Mouse (Mus musculus): ENCODE data around the gene Amz1. TPM values are rescaled to one million over a fixed set of nuclear protein-coding genes. Genes with fewer than 3 reads are reported as not detected.

Amz1 gene
- total RNA-seq, 2 experiments from 2014 or later = 0.17 TPM; not detected in 1

DNA sequence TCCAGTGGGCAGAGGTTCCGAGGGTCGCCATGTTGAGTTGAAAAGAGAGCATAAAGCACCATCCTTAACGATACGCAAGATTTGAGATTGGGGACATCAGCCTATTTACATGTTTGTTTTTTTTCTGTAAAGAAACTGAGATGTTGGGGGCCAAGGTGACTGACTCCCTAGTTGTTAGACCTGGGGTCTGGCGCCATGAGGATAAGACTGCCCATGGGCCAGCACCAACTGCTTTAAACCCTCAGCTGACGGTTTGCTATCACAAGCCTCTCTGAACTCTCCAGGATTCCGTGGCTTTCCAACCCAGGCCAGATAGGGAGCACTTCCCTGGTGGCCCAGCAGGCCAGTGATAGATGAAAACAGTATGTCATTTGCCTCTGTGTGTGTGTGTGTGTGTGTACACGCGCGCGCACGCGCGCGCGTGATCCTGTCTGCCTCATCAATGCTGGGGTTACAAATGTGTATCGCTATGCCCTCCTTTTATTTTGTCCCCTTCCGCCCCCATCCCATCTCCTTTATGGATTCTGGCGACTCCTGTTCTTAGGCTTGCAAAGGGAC lies 21.2 kb upstream of the Amz1 start:
- no peak for TF ChIP-seq CTCF (IDR thresholded peaks at IDR 0.05)
- Histone ChIP-seq H3K27ac (peak overlapping the region; percentile 87), H3K4me3 (peak overlapping the region; percentile 83)
- no peak for DNase-seq
- intact Hi-C loops (cut with DNase I) = no loop called here

DNA sequence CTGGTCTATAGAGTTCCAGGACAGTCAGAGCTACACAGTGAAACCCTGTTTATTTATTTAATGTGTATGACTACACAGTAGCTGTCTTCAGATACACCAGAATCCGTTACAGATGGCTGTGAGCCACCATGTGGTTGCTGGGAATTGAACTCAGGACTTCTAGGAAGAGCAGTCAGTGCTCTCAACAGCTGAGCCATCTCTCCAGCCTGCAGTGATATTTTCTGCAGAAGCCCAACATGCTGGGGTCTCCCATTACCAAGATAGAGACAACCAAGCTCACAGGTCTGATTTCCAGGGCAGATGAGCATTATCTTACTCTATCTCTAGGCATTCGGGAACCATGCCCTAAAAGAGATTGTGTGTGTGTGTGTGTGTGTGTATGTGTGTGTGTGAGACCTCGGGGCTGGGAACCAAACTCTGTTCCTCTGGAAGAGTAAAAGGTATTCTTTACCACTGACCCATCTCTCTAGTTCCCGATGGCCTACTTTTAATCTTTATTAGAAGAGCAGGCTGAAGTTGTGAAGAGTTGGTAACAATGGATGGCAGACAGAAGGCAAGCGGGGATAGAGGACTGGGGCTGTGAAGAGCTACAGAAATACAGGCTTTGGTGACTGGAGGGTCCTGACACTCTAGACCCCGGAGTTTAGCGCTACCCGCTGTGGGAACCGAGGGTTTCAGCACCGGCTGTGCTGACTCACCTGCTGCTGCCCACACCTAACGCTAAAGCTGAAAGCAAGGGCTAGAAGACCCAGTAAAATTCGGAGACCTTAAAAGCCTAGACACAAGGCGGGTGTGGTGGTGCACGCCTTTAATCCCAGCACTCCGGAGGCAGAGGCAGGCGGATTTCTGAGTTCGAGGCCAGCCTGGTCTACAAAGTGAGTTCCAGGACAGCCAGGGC lies 20.2 kb upstream of the Amz1 start:
- peak; percentile 38 for DNase-seq
- Histone ChIP-seq H3K4me3 (peak overlapping the region; percentile 93), H3K27ac (peak overlapping the region; percentile 97)
- no peak for TF ChIP-seq CTCF (IDR thresholded peaks at IDR 0.05)
- intact Hi-C loops (cut with DNase I) = no loop called here

- no peak for TF ChIP-seq CTCF (IDR thresholded peaks at IDR 0.05)
- H3K27ac ChIP-seq = peak within 1 kb of the TSS; percentile 97
- peak within 1 kb of the TSS; percentile 93 for H3K4me3 ChIP-seq
- peak; percentile 100 for DNase-seq
- intact Hi-C loops (cut with DNase I) = loop anchor here (5.0 kb wide), 1 partner anchor 123 kb away; no protein-coding TSS in a partner anchor
Observed at GRCm38 (mm10) chr5:140704378-140705251, 19.3 kb upstream of the Amz1 start, which contains the start of gene Brat1. TSS of gene Brat1 (plus strand) at chr5:140705011.

- H3K27ac ChIP-seq = peak overlapping the region; percentile 92
- intact Hi-C loops (cut with DNase I) = loop anchor here (5.0 kb wide), 1 partner anchor 122 kb away; no protein-coding TSS in a partner anchor
- no peak for TF ChIP-seq CTCF (IDR thresholded peaks at IDR 0.05)
- H3K4me3 ChIP-seq = peak overlapping the region; percentile 93
- no peak for DNase-seq
Observed at GRCm38 (mm10) chr5:140705501-140706171, 18.3 kb upstream of the Amz1 start.

DNA sequence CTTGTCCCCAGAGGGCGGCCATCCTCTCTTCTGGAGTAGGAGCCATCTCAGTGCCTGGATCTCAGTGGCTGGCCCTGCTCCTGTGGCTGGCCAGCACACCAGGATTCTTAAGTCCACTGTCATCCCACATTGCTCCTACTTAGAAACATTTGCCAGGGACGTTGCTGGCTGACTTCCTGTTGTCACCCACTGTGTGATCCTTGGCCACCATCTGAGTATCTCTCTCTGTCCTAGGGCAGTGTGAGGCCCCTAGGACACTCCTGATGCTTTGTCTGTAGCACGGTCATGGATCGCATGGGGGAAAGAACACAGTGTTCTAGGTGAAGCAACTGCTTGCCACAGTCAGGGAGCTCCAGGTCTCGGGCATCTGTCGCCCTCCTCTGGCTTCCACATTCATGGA lies 13.6 kb upstream of the Amz1 start:
- H3K4me3 ChIP-seq = no peak overlapping the region
- intact Hi-C loops (cut with DNase I) = no loop called here

DNA sequence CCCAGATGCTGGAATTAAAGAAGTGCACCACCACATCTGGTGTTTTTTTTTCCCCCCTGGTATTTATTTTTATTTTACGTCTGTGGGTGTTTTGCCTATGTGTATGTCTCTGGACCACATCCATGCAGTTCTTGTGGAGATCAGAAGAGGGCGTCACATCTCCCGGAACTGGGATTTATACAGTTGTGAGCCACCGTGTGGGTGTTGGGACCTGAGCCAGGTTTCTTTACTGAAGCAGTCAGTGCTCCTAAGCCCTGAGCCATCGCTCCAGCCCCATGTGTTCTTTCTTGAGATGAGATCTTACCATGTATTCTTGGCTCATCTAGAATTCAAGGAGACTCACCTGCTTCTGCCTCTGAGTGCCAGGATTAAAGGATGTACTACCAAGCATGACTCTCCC lies 12.9 kb upstream of the Amz1 start:
- H3K4me3 ChIP-seq = no peak overlapping the region
- TF ChIP-seq CTCF (IDR thresholded peaks at IDR 0.05) = peak; percentile 4; the same call in 1 of the 2 replicates
- no peak for DNase-seq
- H3K27ac ChIP-seq = no peak overlapping the region
- intact Hi-C loops (cut with DNase I) = no loop called here

More for the DNA sequence above, 13.6 kb upstream of the Amz1 start:
- no peak overlapping the region for H3K27ac ChIP-seq
- TF ChIP-seq CTCF (IDR thresholded peaks at IDR 0.05) = no peak
- DNase-seq = no peak

GRCm38 (mm10) chr5:140720773-140721172 lies 3.2 kb upstream of the Amz1 start:
- no peak overlapping the region for H3K27ac ChIP-seq
- intact Hi-C loops (cut with DNase I) = no loop called here
- no peak for TF ChIP-seq CTCF (IDR thresholded peaks at IDR 0.05)
- no peak for DNase-seq
- no peak overlapping the region for H3K4me3 ChIP-seq

GRCm38 (mm10) chr5:140722121-140722520 lies 1.8 kb upstream of the Amz1 start:
- DNase-seq = no peak
- intact Hi-C loops (cut with DNase I) = no loop called here
- Histone ChIP-seq H3K27ac (no peak overlapping the region), H3K4me3 (no peak overlapping the region)
- TF ChIP-seq CTCF (IDR thresholded peaks at IDR 0.05) = no peak

DNA sequence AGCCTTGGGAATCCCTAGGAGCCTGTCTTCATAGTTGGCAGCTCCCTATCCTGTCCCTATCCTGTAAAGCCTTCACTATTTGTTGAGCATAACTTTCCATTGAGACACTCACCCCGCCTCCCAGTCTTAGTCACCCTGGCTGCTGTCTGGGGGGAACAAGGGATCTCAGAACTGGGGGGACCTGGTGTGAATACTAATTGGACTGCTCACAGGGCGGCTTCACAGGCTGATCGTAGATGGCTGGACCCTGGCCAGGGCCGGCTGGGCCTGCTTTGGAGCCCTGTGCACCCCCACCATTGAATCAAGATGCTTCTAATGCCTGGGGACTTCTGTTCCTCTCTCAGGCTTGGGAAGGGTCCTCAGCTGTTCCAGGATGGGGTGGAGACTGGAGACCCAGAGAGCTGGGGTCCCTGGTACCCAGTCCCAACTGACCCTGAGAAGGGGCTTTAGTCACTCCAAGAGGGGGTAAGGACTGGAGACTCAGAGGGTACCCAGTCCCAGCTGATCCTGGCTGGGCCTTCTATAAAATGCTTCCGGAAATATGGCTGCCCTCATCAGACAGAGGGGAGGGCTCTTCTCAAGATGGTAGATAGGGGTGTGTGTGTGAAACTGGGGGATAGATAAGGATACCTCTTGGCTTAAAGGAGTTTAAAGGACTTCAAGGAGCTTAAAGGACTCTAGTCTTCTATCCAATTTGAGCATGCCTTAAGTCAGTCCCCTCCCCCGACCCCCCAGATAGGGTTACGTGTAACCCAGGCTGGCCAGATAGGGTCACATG lies 2.3 kb downstream of the Amz1 start:
- Histone ChIP-seq H3K27ac (no peak overlapping the region), H3K4me3 (no peak overlapping the region)
- no peak for DNase-seq
- no peak for TF ChIP-seq CTCF (IDR thresholded peaks at IDR 0.05)
- intact Hi-C loops (cut with DNase I) = no loop called here

DNA sequence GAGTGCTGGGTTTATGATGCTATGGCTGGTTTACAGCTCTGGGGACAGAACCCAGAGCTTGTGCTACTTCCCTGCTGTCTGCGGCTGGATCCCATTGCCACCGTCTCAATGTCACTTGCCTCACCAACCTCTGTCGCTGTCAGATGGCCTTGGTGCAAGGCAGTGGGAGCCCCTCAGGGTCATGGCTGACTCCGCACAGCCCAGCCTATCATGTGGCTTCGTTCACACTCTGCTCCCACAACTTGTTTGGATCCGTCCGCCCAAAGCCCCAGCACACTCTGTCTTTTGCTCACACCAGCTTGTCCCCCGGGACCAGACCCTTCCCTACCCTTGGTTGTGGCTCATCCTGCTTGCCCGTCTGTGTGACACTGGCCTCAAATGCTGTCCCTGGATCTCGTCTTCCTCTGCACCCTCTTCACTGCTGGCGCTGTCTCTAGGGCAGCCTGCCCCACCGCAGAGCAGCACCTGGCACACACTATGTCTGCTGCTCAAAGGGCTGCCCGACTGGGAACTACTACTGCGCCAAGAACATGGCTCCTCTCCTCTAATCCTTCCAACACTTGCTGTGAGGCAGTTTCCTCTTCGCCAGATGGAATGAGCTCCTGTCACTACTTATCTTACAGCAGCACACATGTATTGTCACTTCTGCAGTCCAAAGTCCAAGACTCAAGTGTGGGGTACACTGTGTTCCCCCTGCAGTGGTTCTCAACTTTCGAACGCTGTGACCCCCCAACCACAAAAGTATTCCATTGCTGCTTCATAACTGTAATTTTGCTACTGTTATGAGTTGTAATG lies 3.2 kb downstream of the Amz1 start:
- intact Hi-C loops (cut with DNase I) = no loop called here
- no peak overlapping the region for H3K4me3 ChIP-seq
- H3K27ac ChIP-seq = no peak overlapping the region
- no peak for TF ChIP-seq CTCF (IDR thresholded peaks at IDR 0.05)
- no peak for DNase-seq
